Mouse (Mus musculus) lung, adult 2 months (tissue): Measurements from ENCODE around the gene Noto.

ENCODE experiments used
- CTCF ChIP-seq: fragments of 200-500 bp; IDR thresholded peaks from 2 replicates; pipeline ENCODE4 v1.5.1; 2011; ENCODE audit warnings: mild to moderate bottlenecking, low read length, control low read depth; ENCODE audit not compliant: insufficient read depth
- POLR2A ChIP-seq: fragments of 200-500 bp; IDR thresholded peaks from 2 replicates; pipeline ENCODE4 v1.6.1; 2011; ENCODE audit warnings: low read depth, mild to moderate bottlenecking, control low read depth, low read length, borderline replicate concordance; ENCODE audit errors: extremely low read depth

- TF ChIP-seq POLR2A (no peak), CTCF (no peak)
These were observed 48.3 kb downstream of the Noto start for GRCm38 (mm10) chr6:85471962-85472361.
